Mouse (Mus musculus) midbrain, embryonic 14.5 days (tissue): Measurements from ENCODE around the gene Nyap1. TPM values are rescaled to one million over a fixed set of nuclear protein-coding genes. Genes with fewer than 3 reads are reported as not detected.
A peak's percentile ranks its signal among the peaks of the same experiment; 100 is the strongest.

ENCODE experiments used
- ATAC-seq: fragments of 200-750 bp; cut with Nextera tagmentation; 2 replicates; pipeline ENCODE4 v1.8.0; 2017; ENCODE audit warnings: moderate number of reproducible peaks, moderate library complexity; ENCODE audit not compliant: low FRiP score, low TSS enrichment
- DNase-seq: peaks from one replicate; pipeline ENCODE4 v3.0.0-alpha.2; 2015
- H3K27ac ChIP-seq: fragments of 300-500 bp; sonication (generic); replicated peaks from 2 replicates; pipeline ENCODE4 v1.5.1; 2014; ENCODE audit warnings: mild to moderate bottlenecking, low read depth, low read length, moderate library complexity
- H3K27me3 ChIP-seq: fragments of 300-500 bp; sonication (generic); 2 replicates; pipeline ENCODE4 v1.6.1; 2014; ENCODE audit warnings: low read length, control low read depth, mixed read lengths; ENCODE audit not compliant: control insufficient read depth, insufficient read depth
- H3K36me3 ChIP-seq: fragments of 300-500 bp; sonication (generic); 2 replicates; pipeline ENCODE4 v1.6.1; 2014; ENCODE audit warnings: low read length, control low read depth; ENCODE audit not compliant: control insufficient read depth, insufficient read depth
- H3K4me1 ChIP-seq: fragments of 300-500 bp; sonication (generic); 2 replicates; pipeline ENCODE4 v1.6.1; 2014; ENCODE audit warnings: mild to moderate bottlenecking, antibody characterized with exemption, low read length, control low read depth; ENCODE audit not compliant: control insufficient read depth, insufficient read depth
- H3K4me2 ChIP-seq: fragments of 300-500 bp; sonication (generic); 2 replicates; pipeline ENCODE4 v1.6.1; 2014; ENCODE audit warnings: mild to moderate bottlenecking, low read length, moderate library complexity
- H3K4me3 ChIP-seq: fragments of 300-500 bp; sonication (generic); replicated peaks from 2 replicates; pipeline ENCODE4 v1.5.1; 2014; ENCODE audit warnings: low read depth, low read length
- H3K9ac ChIP-seq: fragments of 300-500 bp; sonication (generic); replicated peaks from 2 replicates; pipeline ENCODE4 v1.6.1; 2014; ENCODE audit warnings: mild to moderate bottlenecking, low read length, moderate library complexity
- H3K9me3 ChIP-seq: fragments of 300-500 bp; sonication (generic); 2 replicates; pipeline ENCODE4 v1.6.1; 2016; ENCODE audit warnings: low read length, control low read depth, mixed read lengths; ENCODE audit not compliant: control insufficient read depth
- WGBS: fragments of 180-500 bp; shearing (Covaris S2); extraction: QIAGEN DNeasy Blood & Tissue Kit; methylation state at CpG from one replicate; pipeline ENCODE4 v1.1.7; 2014; 5-methylcytosine and 5-hydroxymethylcytosine counted together
- polyA plus RNA-seq: library from polyadenylated mRNA; unstranded; fragments of >200 nt; fragmentation: Nextera tagmentation; extraction: Ambion mirVana; gene quantifications from 2 replicates; pipeline ENCODE4 v1.2.1, GENCODE M21; 2014

Gene Nyap1
- 16.2 and 28.8 TPM in 2 replicates for polyA plus RNA-seq

GRCm38 (mm10) chr5:137741023-137741931, at the start of gene Nyap1:
Gene Nyap1, minus strand, starts transcription at chr5:137741607.
- H3K4me1 ChIP-seq = peaks cover 24% of the 10 kb centered on the region

DNA sequence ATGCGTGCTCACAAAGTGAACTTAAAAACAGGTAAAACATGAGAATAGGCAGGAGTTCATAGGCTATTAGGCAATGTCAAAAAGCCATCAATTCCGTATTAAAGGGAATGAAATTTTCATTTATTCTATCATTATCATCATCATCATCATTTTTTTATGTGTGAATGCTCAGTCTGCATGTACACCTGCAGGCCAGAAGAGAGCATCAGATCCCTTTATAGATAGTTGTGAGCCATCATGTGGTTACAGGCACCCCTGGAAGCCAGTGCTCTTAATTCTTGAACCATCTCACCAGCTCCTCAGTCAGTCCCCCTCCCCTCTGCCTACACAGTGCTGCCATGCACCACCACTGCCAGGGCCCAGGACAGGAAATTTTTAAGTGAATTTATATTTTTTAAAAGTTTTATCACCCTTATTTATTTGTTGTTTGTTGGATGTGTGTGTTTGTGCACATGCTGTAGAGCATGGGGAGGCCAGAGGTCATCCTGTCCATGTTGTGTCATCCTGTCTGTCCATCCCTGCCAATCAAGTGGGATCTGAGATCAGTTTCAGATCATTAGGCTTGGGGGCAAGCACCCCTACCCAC, 47.6 kb upstream of the Nyap1 start:
- Histone ChIP-seq H3K36me3 (peaks cover 9% of the 10 kb centered on the region), H3K9me3 (no peaks in the 10 kb centered on the region), H3K9ac (no peak overlapping the region), H3K4me2 (no peak overlapping the region), H3K4me1 (peaks cover 17% of the 10 kb centered on the region), H3K4me3 (no peak overlapping the region), H3K27ac (no peak overlapping the region), H3K27me3 (no peaks in the 10 kb centered on the region)
- 96% methylated on average over 2 of the region's 2 CpGs for WGBS
- ATAC-seq (no peak), DNase-seq (no peak)

More at GRCm38 (mm10) chr5:137741023-137741931, at the start of gene Nyap1:
- DNase-seq (peak; percentile 92), ATAC-seq (peak; percentile 85)
- Histone ChIP-seq H3K36me3 (peaks cover 17% of the 10 kb centered on the region), H3K4me3 (peak within 1 kb of the TSS; percentile 75), H3K9ac (peak within 1 kb of the TSS; percentile 90), H3K9me3 (no peaks in the 10 kb centered on the region), H3K27ac (peak within 1 kb of the TSS; percentile 87), H3K27me3 (no peaks in the 10 kb centered on the region), H3K4me2 (peak within 1 kb of the TSS; percentile 93)
- 1% methylated on average over 71 of the region's 71 CpGs for WGBS

DNA sequence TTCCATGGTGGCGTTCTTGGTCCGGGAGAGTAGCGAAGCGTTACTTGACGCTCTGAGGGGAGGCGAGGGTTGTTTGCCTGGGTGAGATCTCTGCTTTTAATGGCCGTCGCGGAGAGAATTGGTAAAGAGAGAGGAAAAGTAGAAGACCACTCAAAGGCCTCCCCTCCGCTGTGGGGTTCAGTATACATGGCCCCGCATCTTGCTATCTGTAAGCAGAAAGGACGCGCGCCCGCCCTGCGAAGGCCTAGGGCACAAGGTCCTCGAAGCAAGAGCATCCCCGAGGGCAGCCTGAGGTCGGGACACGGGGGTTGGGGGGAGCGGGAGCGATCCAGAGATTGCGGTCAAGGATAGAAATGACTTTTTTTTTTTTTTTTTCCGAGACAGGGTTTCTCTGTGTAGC, 46.8 kb upstream of the Nyap1 start:
- DNase-seq (no peak), ATAC-seq (no peak)
- H3K36me3 ChIP-seq = peaks cover 17% of the 10 kb centered on the region
- H3K4me3 ChIP-seq = peak overlapping the region; percentile 90
- H3K9ac ChIP-seq = peak overlapping the region; percentile 53; the same call in 1 of the 2 replicates
- H3K27ac ChIP-seq = no peak overlapping the region
- peaks cover 26% of the 10 kb centered on the region for H3K4me1 ChIP-seq
- H3K9me3 ChIP-seq = no peaks in the 10 kb centered on the region
- peak overlapping the region; percentile 88 for H3K4me2 ChIP-seq
- 73% methylated on average over 24 of the region's 24 CpGs for whole genome bisulfite sequencing
- H3K27me3 ChIP-seq = no peaks in the 10 kb centered on the region

- H3K4me3 ChIP-seq = peak within 1 kb of the TSS; percentile 90
- WGBS = under 1% methylated on average over 48 of the region's 48 CpGs
- H3K36me3 ChIP-seq = peaks cover 26% of the 10 kb centered on the region
- peaks cover 27% of the 10 kb centered on the region for H3K4me1 ChIP-seq
- peak within 1 kb of the TSS; percentile 98 for H3K27ac ChIP-seq
- peak within 1 kb of the TSS; percentile 88 for H3K4me2 ChIP-seq
- H3K27me3 ChIP-seq = no peaks in the 10 kb centered on the region
- DNase-seq (peak; percentile 99), ATAC-seq (peak; percentile 76)
- H3K9ac ChIP-seq = peak within 1 kb of the TSS; percentile 67
- H3K9me3 ChIP-seq = no peaks in the 10 kb centered on the region
Observed at GRCm38 (mm10) chr5:137787151-137787928, 45.9 kb upstream of the Nyap1 start, which contains the start of the genes Mepce and Zcwpw1. Gene Mepce, minus strand, starts transcription at chr5:137787655. Gene Zcwpw1, plus strand, starts transcription at chr5:137787798.

DNA sequence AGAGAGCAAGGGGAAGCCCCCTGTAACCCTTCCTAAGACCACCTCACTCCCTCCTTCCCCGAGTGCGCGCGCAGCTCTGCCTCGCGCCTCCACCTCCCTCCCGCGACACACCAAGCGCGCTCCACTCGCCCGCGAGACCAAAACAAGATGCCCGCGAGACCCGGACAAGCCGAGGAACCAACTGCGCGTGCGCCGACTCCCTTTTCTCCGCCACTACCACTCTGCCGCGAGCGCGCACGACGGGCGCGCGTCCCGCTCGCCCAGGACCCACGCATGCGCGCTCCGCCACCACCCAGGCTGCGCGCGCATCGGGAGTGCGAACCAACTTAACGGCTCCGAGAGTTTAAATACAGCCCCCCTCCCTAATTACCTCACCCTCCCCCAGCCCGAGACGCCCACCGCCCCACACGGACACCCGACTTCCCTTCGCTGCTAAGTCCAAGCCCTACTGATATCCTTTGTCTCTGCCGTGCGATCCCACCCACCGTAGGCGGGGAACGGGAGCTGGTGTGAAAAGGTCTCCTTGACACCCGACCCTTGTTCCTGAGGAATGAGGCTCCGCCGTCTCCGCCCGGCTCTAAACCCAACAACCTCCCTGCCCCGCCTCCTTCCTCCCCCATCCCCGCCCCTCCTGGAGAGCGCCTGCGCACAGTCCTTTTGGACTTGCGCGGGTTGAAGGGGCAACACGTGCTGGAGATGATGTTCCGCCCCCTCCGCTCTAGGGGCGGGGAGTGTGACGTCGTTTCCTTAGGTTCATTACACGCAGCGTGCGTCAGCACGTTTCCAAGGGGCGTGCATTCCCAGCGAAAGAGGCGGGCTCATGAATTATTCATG, 44.9 kb upstream of the Nyap1 start:
- H3K27ac ChIP-seq = peak overlapping the region; percentile 98
- peak overlapping the region; percentile 90 for H3K4me3 ChIP-seq
- no peaks in the 10 kb centered on the region for H3K27me3 ChIP-seq
- DNase-seq (peak; percentile 100), ATAC-seq (peak; percentile 91)
- WGBS = under 1% methylated on average over 79 of the region's 79 CpGs
- no peaks in the 10 kb centered on the region for H3K9me3 ChIP-seq
- peak overlapping the region; percentile 88 for H3K4me2 ChIP-seq
- H3K4me1 ChIP-seq = peaks cover 27% of the 10 kb centered on the region
- peaks cover 36% of the 10 kb centered on the region for H3K36me3 ChIP-seq
- peak overlapping the region; percentile 91 for H3K9ac ChIP-seq

DNA sequence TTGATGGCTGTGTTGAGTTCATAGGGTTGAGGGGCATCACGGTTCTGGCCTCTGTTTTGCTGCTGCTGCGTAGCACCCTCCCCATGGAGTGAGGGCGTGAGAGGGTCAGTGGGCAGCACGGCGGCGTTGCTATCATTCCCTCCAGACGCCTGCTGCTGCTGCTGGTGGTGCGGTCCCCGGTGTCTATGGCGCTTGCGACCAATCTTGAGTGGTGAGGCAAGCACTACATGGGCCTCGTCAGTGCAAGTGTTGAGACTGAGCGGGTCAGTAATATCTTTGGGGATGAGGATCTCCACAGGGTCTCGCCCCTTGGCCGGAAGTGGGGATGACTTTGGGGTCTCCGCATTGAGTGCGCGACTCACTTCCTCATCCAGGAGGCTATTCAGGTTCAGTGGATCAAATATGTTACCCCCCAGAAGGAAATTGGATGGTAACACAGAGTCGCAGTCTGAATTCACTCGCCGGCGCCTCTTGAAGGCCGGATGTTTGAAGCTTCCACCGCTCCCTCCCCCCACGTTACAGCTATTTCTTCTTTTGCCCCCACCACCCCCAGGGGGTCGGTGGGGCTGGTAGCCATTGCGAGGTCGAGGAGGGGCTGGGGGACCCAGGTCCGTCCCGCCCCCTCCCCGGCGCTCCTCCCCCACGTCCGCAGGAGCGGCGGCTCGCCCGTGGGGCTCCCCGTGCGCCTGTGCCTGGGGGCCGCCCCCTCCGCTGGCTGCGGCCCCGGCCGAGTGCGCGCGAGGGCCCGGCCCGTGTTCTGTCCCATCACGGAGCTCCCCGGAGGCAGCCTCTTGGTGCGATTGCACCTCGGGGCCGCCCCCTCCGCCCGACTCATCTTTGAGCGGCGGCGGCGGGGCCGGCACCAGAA, 44.0 kb upstream of the Nyap1 start:
- Histone ChIP-seq H3K9ac (peak overlapping the region; percentile 91), H3K4me1 (peaks cover 27% of the 10 kb centered on the region), H3K4me2 (peak overlapping the region; percentile 88), H3K27ac (peak overlapping the region; percentile 98), H3K36me3 (peaks cover 44% of the 10 kb centered on the region), H3K9me3 (no peaks in the 10 kb centered on the region), H3K4me3 (peak overlapping the region; percentile 90), H3K27me3 (no peaks in the 10 kb centered on the region)
- 3% methylated on average over 61 of the region's 62 CpGs for WGBS
- ATAC-seq (no peak), DNase-seq (no peak)

DNA sequence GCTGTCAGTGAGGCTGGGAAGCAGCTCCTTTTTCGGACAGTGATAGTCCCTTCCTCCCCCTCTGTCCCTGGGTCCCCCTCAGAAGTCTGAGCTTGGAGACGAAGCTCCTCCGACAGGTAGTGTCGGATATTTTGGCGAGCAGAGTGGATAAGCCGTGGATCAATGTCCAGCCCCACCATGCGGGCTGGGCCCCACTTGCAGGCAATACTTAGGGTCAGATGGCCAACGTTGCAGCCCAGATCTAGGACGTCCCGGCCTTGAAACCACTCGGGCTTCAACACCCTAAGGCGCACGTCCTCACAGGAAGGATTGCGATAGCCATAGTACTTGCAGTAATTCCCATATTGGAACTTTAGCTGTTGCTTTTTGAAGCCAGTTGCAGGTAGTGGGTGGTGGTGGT, 43.1 kb upstream of the Nyap1 start:
- Histone ChIP-seq H3K4me1 (peaks cover 36% of the 10 kb centered on the region), H3K27me3 (no peaks in the 10 kb centered on the region), H3K4me3 (peak overlapping the region; percentile 90), H3K9ac (peak overlapping the region; percentile 91), H3K9me3 (no peaks in the 10 kb centered on the region), H3K4me2 (peak overlapping the region; percentile 88), H3K36me3 (peaks cover 50% of the 10 kb centered on the region), H3K27ac (no peak overlapping the region; the same call in 1 of the 2 replicates)
- WGBS = 79% methylated on average over 14 of the region's 14 CpGs
- no peak for DNase-seq
- no peak for ATAC-seq
